Mouse (Mus musculus) forebrain, postnatal 0 days (tissue): ENCODE measurements around the gene Zdhhc22. TPM values are rescaled to one million over a fixed set of nuclear protein-coding genes. Genes with fewer than 3 reads are reported as not detected.

Experiments
- ATAC-seq: fragments of 200-750 bp; cut with Nextera tagmentation; 2 replicates; pipeline ENCODE4 v1.8.0; 2017; ENCODE audit warnings: mild to moderate bottlenecking, moderate library complexity
- DNase-seq: peaks from one replicate; pipeline ENCODE4 v3.0.0-alpha.2; 2015
- H3K27ac ChIP-seq: fragments of 300-500 bp; sonication (generic); 2 replicates; pipeline ENCODE4 v1.5.1; 2014; ENCODE audit warnings: low read depth, mild to moderate bottlenecking, antibody characterized with exemption, low read length, moderate library complexity, mixed read lengths
- H3K27me3 ChIP-seq: fragments of 300-500 bp; sonication (generic); 2 replicates; pipeline ENCODE4 v1.6.1; 2014; ENCODE audit warnings: mild to moderate bottlenecking, low read length, mixed read lengths; ENCODE audit not compliant: insufficient read depth
- H3K36me3 ChIP-seq: fragments of 300-500 bp; sonication (generic); 2 replicates; pipeline ENCODE4 v1.6.1; 2014; ENCODE audit warnings: mild to moderate bottlenecking, moderate library complexity; ENCODE audit not compliant: insufficient read depth
- H3K4me1 ChIP-seq: fragments of 300-500 bp; sonication (generic); 2 replicates; pipeline ENCODE4 v1.6.1; 2014; ENCODE audit warnings: antibody characterized with exemption; ENCODE audit not compliant: insufficient read depth
- H3K4me2 ChIP-seq: fragments of 300-500 bp; sonication (generic); 2 replicates; pipeline ENCODE4 v1.6.1; 2014; ENCODE audit warnings: low read depth, mild to moderate bottlenecking, moderate library complexity
- H3K4me3 ChIP-seq: fragments of 300-500 bp; sonication (generic); 2 replicates; pipeline ENCODE4 v1.5.1; 2014; ENCODE audit warnings: low read depth, low read length, mixed read lengths
- H3K9ac ChIP-seq: fragments of 300-500 bp; sonication (generic); 2 replicates; pipeline ENCODE4 v1.6.1; 2014; ENCODE audit warnings: mild to moderate bottlenecking
- H3K9me3 ChIP-seq: fragments of 300-500 bp; sonication (generic); 2 replicates; pipeline ENCODE4 v1.6.1; 2016; ENCODE audit warnings: low read length
- CTCF ChIP-seq: sonication (generic); IDR thresholded peaks from 2 replicates; pipeline ENCODE4 v1.5.1; 2016; ENCODE audit warnings: antibody characterized with exemption, control low read depth, low read depth
- WGBS: fragments of 180-500 bp; shearing (Covaris S2); extraction: QIAGEN DNeasy Blood & Tissue Kit; methylation state at CpG from one replicate; pipeline ENCODE4 v1.1.7; 2014; 5-methylcytosine and 5-hydroxymethylcytosine counted together
- polyA plus RNA-seq: library from polyadenylated mRNA; unstranded; fragments of >200 nt; fragmentation: Nextera tagmentation; extraction: Ambion mirVana; gene quantifications from 2 replicates; pipeline ENCODE4 v1.2.1, GENCODE M21; 2015
- total RNA-seq: library from RNA; depleted of rRNA; stranded (reverse); fragments of >200 nt; gene quantifications from 2 replicates; pipeline ENCODE4 v1.2.3, GENCODE M21; 2014

Gene Zdhhc22
- total and polyA plus RNA-seq, 2 experiments from 2014 or later = 12.5 to 21.7 TPM

DNA sequence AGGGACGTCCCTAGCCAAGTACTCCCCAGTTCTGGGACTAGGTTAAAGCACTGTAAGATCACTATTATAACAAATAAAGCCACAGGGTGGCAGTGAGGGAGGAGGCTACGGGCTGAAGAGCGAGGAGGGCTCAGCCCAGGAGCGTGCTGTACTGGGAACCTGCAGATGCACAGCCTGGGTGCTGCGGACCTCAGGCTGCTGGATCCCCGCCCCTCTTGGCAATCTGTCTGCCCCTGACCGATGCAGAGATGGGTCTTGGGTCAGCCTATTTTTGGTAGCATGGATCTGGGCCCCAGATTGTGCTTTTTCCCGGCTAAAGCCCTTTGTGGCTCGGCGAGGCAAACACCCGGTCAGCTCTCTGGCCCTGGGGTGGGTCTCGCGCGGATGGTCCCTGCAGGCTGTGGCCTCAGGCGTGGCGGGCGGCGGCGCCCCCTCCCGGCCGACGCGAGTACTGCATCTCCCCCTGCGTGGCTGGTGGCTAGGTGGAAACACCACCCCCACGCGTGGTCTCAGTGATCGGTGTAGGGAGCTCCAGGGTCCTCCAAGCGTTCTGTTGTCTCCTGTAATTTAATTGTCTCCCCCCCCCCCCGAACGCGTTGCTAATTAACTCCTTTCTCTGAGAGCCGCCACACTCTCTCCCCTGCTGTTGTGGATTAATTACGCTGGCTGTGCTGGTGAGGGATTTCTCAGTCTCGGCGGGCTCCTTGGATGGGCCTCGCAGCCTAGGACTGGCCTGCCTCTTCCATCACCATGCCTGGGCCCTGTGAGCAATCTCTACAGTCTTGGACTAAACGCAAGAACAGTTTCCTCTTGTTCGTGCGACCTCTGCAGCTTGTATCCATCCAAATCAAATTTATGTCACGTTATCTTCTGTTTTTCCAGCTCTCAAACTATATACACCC lies 15.6 kb downstream of the Zdhhc22 start:
- H3K27ac ChIP-seq = peak overlapping the region; percentile 40; the same call in 1 of the 2 replicates
- peak overlapping the region; percentile 63 for H3K4me2 ChIP-seq
- H3K36me3 ChIP-seq = no peaks in the 10 kb centered on the region; the same call in 1 of the 2 replicates
- H3K27me3 ChIP-seq = no peaks in the 10 kb centered on the region
- peak overlapping the region; percentile 62 for H3K9ac ChIP-seq
- DNase-seq (peak; percentile 73), ATAC-seq (peak; percentile 86)
- TF ChIP-seq CTCF = peak; percentile 95
- 4% methylated on average over 40 of the region's 40 CpGs for WGBS
- peak overlapping the region; percentile 32 for H3K4me3 ChIP-seq
- no peaks in the 10 kb centered on the region for H3K9me3 ChIP-seq
- H3K4me1 ChIP-seq = peaks cover 5% of the 10 kb centered on the region

DNA sequence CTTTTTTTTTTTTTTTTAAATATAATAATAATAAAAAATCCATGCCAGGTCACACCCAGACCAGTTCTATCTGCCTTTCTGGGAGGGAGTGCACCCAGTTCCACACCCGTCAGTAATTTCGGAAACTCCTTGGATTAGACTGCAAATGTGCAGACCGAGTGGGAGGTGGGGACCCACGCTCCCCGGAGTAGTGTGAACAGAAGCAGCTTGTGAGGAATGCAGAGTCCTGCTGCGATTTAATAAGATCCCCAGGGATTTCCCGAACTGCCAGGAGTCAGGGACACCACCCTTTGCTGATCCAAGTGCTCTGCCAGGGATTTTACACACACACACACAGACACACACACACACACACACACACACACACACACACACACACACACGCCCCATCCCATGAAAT lies 16.5 kb downstream of the Zdhhc22 start:
- H3K27me3 ChIP-seq = no peaks in the 10 kb centered on the region
- ATAC-seq (no peak), DNase-seq (no peak)
- H3K27ac ChIP-seq = no peak overlapping the region
- no peaks in the 10 kb centered on the region for H3K9me3 ChIP-seq
- H3K9ac ChIP-seq = no peak overlapping the region
- TF ChIP-seq CTCF = no peak
- peaks cover 5% of the 10 kb centered on the region for H3K4me1 ChIP-seq
- no peak overlapping the region for H3K4me2 ChIP-seq
- WGBS = 16% methylated on average over 8 of the region's 8 CpGs
- H3K36me3 ChIP-seq = no peaks in the 10 kb centered on the region; the same call in 1 of the 2 replicates
- no peak overlapping the region for H3K4me3 ChIP-seq

DNA sequence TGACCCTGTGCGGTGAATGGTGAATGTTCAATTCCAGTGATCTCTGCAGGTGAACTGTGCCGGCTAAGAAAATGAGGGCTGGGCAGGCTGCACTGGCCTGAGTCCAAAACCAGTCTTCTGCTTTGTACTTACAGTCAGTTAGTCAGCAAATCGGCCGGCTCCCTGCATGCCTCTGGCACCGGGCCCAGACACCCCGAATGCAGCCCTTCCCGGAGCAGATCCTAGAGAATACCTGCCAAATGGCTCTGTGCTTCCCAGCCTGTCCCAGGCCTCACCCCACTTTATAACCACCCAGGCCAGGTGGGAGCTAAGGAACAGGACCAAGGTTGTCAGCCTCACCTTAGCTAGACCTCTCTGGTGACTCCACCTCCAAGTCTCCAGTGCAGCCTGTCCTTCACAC lies 17.0 kb downstream of the Zdhhc22 start:
- H3K4me3 ChIP-seq = no peak overlapping the region
- H3K9ac ChIP-seq = no peak overlapping the region
- peak; percentile 60 for DNase-seq
- WGBS = 16% methylated on average over 7 of the region's 7 CpGs
- no peaks in the 10 kb centered on the region for H3K27me3 ChIP-seq
- no peaks in the 10 kb centered on the region; the same call in 1 of the 2 replicates for H3K36me3 ChIP-seq
- no peak for ATAC-seq
- H3K4me1 ChIP-seq = peaks cover 5% of the 10 kb centered on the region
- 0 out of 2 replicates have a peak overlapping the region, but pooled peaks have one; percentile 15 for H3K27ac ChIP-seq
- H3K4me2 ChIP-seq = no peak overlapping the region
- TF ChIP-seq CTCF = no peak
- no peaks in the 10 kb centered on the region for H3K9me3 ChIP-seq

DNA sequence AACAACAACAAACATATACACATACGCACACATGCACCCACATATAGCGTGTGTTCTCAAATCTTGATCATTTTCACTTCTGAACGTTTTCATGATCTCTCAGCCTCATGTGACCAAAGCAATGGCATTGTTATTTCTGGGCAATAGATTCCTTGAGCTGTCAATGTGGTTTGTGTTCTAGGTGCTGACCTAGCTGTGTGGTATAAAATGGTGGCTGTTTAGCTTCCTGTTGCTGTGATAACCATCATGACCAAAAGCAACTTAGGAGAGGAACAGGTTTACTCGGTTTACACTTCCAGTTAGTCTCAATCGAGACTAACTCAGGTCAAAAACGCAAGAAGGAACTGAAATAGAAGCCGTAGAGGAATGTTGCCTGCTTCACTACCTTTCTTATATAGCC lies 19.1 kb downstream of the Zdhhc22 start:
- no peak for ATAC-seq
- WGBS = 93% methylated on average over 7 of the region's 7 CpGs
- Histone ChIP-seq H3K9ac (no peak overlapping the region), H3K9me3 (no peaks in the 10 kb centered on the region), H3K36me3 (no peaks in the 10 kb centered on the region; the same call in 1 of the 2 replicates), H3K27me3 (no peaks in the 10 kb centered on the region), H3K27ac (no peak overlapping the region), H3K4me2 (no peak overlapping the region), H3K4me3 (no peak overlapping the region), H3K4me1 (peaks cover 5% of the 10 kb centered on the region)
- no peak for TF ChIP-seq CTCF
- DNase-seq = no peak

DNA sequence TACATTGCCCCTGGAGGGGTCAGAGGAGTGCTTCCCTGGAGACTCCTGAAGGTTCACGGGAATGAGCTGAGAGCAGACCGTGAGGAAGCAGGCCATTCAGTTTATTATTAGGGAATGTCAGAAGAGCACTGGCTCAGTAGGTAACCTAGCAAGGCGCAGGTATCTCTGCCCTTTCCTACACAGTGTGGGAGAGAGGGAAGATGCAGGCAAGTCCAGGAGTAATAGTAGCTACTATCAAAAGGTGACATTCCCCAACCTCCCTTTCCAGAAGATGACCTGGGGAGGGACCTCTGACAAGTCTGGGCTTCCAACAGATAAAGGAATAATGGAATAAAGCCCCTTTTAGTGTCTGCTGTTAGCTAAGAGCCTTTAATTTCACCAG lies 21.0 kb downstream of the Zdhhc22 start:
- H3K4me3 ChIP-seq = no peak overlapping the region
- no peak for TF ChIP-seq CTCF
- H3K9ac ChIP-seq = no peak overlapping the region
- no peaks in the 10 kb centered on the region for H3K9me3 ChIP-seq
- H3K36me3 ChIP-seq = peaks cover 11% of the 10 kb centered on the region; the same call in 1 of the 2 replicates
- peak overlapping the region; percentile 29; the same call in 1 of the 2 replicates for H3K27ac ChIP-seq
- no peak overlapping the region for H3K4me2 ChIP-seq
- DNase-seq (no peak), ATAC-seq (no peak)
- 69% methylated on average over 3 of the region's 3 CpGs for WGBS
- H3K4me1 ChIP-seq = peaks cover 1% of the 10 kb centered on the region; the same call in 1 of the 2 replicates
- no peaks in the 10 kb centered on the region for H3K27me3 ChIP-seq

DNA sequence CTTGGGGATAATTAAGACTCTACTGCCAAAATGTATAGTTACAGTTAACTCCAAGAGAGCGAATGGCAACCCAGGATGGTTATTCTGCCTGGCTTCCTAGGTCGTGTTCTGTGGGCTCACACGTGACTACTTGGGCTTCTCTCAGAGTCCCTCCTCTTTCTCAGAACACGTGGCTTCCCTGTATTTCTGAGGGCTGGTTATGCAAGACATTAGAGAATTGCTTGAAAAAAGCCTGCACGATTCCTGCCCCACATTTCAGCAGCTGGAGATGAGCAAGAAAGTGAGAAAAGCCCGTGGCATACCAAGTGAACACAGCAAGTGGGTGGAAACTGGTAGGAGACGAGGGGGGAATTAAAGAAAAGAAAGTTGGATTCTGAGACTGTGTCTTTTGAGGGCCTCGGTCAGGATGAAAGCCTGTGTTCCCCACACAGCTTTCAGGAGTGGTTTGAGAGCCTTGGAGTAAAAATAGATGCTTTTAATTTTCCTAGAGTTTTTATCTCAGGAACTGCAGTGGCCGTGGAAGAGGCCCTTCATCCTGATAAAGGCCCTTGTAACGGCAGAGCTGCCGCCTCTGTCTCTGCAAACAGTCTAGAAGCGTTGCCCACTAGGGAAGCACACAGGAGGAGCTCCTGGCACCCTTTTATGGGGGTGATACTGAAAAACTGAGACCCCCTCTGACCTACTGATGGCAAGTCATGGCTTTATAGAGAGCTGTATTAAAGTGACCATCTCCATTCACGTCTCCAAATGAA lies 21.6 kb downstream of the Zdhhc22 start:
- peak; percentile 60; the same call in 1 of the 2 replicates for ATAC-seq
- Histone ChIP-seq H3K4me2 (no peak overlapping the region), H3K36me3 (peaks cover 13% of the 10 kb centered on the region), H3K27me3 (no peaks in the 10 kb centered on the region), H3K27ac (peak overlapping the region; percentile 29; the same call in 1 of the 2 replicates), H3K9ac (no peak overlapping the region), H3K9me3 (no peaks in the 10 kb centered on the region), H3K4me3 (no peak overlapping the region), H3K4me1 (no peaks in the 10 kb centered on the region; the same call in 1 of the 2 replicates)
- DNase-seq = no peak
- no peak for TF ChIP-seq CTCF
- WGBS = 58% methylated on average over 13 of the region's 13 CpGs
